Mouse (Mus musculus) ES-E14 (cell line): ENCODE measurements at regions not wholly inside any gene's neighbourhood (a gene's known extent, or its start where the extent isn't known, plus 50 kb on each side); places are given as distances from the start of the nearest gene placed in this dataset.

ENCODE experiments used
- MAFK ChIP-seq: IDR thresholded peaks from 2 replicates; pipeline ENCODE4 v1.6.1; 2014; ENCODE audit warnings: mild to moderate bottlenecking, low read depth, low read length, inconsistent platforms; ENCODE audit not compliant: insufficient read depth
- ZC3H11A ChIP-seq: IDR thresholded peaks from 2 replicates; pipeline ENCODE4 v1.6.1; 2012; ENCODE audit warnings: low read depth, mild to moderate bottlenecking, inconsistent platforms, low read length, borderline replicate concordance

GRCm38 (mm10) chr7:78102396-78102795 lies 635.4 kb downstream of the Ntrk3 start:
- TF ChIP-seq ZC3H11A (no peak), MAFK (no peak)
